Mouse (Mus musculus): ENCODE results near the gene Irak3.

DNA sequence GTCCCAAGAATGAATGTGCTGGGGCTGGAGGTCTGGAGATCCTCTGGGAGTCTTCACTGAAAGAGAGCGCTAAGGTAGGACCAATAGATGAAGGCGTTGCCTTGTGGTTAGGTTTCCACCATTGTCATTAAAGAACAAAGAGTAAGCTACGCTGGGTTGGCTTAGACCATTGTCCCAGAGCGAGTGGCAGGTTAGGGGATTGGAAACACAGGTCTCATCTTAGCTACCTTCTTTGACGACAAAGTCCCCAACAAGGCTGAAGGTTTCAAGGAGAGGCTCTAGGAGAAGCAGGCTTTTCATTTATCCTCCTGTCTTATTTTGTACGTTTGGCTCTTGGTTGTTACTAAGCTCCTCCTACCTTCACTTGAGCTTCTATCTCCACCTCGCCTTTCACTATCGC lies 36.3 kb upstream of the Irak3 start:
- TF ChIP-seq CTCF (IDR thresholded peaks at IDR 0.05; ENCODE audit: extremely low read depth, insufficient read length, insufficient replicate concordance, low read depth, low read length) (no peak), POLR2A (IDR thresholded peaks at IDR 0.05; ENCODE audit: low read depth, low read length) (no peak)

Measured in small intestine, adult 2 months (tissue).